Mouse (Mus musculus): ENCODE data around the gene Astn2. TPM values are rescaled to one million over a fixed set of nuclear protein-coding genes. Genes with fewer than 3 reads are reported as not detected.
A peak's percentile ranks its signal among the peaks of the same experiment; 100 is the strongest.

Astn2 gene
- polyA plus RNA-seq, 1 experiment from 2014 or later, result 0.57 TPM

DNA sequence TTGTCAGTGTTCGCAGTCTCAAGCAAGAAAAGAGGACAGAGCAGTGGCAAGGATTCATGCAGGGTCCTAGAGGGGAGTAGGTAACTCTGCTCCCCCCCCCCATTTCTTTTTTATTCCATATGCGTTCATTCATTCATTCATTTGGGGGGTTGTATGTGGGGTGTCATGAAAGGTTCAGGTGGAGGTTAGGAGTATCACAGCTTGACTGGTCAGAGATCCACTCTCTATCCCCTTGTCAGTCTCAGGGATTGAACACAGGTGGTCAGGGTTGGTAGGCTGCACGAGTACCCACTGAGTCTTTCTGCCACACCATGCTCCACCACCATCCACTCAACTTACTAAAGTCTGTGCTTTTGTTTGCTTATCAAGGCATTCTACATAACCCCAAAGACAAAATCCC is 171.6 kb downstream of the Astn2 start:
- H3K4me1 ChIP-seq (ENCODE audit: control insufficient read depth, insufficient read depth, low read length), result no peaks in the 10 kb centered on the region
- H3K9me3 ChIP-seq (ENCODE audit: control insufficient read depth, low read length), result no peaks in the 10 kb centered on the region
- WGBS, result 90% methylated on average over 3 of the region's 3 CpGs
- H3K27me3 ChIP-seq (ENCODE audit: control insufficient read depth, insufficient read depth, low read length), result no peaks in the 10 kb centered on the region
- no peaks in the 10 kb centered on the region for H3K36me3 ChIP-seq (ENCODE audit: control insufficient read depth, insufficient read depth, low read length)
- ATAC-seq (ENCODE audit: low FRiP score), result peak; percentile 16; the same call in 1 of the 2 replicates
- peak; percentile 70 for DNase-seq (ENCODE audit: low spot score, missing footprints)
- H3K4me2 ChIP-seq, result no peak overlapping the region
- H3K27ac ChIP-seq (ENCODE audit: low read depth, low read length), result no peak overlapping the region
- no peak overlapping the region for H3K9ac ChIP-seq (ENCODE audit: low read length)
- no peak overlapping the region for H3K4me3 ChIP-seq (ENCODE audit: low read depth, low read length)

DNA sequence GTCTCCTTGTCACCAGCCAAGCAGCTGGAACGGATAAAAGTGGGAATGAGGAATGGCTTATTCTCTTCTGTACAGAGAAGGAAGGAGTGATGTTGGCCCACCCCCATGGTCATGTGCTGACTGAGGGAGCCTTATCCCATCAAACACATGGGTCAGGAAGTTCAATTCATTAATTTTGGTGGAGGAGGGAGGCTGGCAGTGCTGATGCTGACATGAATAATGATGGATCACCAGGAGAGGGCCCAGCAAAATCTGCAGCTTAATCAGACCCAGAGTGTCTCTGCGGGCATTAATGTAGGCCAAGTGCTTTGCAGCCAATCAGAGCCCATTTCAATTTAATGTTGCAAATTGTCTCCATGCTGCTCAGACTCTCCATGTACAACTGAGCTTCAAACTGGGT is 172.1 kb downstream of the Astn2 start:
- Histone ChIP-seq H3K36me3 (ENCODE audit: control insufficient read depth, insufficient read depth, low read length) (no peaks in the 10 kb centered on the region), H3K4me1 (ENCODE audit: control insufficient read depth, insufficient read depth, low read length) (no peaks in the 10 kb centered on the region), H3K27me3 (ENCODE audit: control insufficient read depth, insufficient read depth, low read length) (no peaks in the 10 kb centered on the region), H3K9me3 (ENCODE audit: control insufficient read depth, low read length) (no peaks in the 10 kb centered on the region), H3K4me3 (ENCODE audit: low read depth, low read length) (no peak overlapping the region), H3K4me2 (no peak overlapping the region), H3K27ac (ENCODE audit: low read depth, low read length) (no peak overlapping the region), H3K9ac (ENCODE audit: low read length) (no peak overlapping the region)
- WGBS, result 81% methylated on average over 2 of the region's 2 CpGs
- ATAC-seq (ENCODE audit: low FRiP score), result peak; percentile 75
- DNase-seq (ENCODE audit: low spot score, missing footprints), result peak; percentile 79

- H3K27ac ChIP-seq (ENCODE audit: low read depth, low read length), result no peak overlapping the region
- DNase-seq (ENCODE audit: low spot score, missing footprints) (peak; percentile 80), ATAC-seq (ENCODE audit: low FRiP score) (no peak)
- 91% methylated on average over 4 of the region's 4 CpGs for whole genome bisulfite sequencing
- no peaks in the 10 kb centered on the region for H3K9me3 ChIP-seq (ENCODE audit: control insufficient read depth, low read length)
- no peaks in the 10 kb centered on the region for H3K27me3 ChIP-seq (ENCODE audit: control insufficient read depth, insufficient read depth, low read length)
- H3K9ac ChIP-seq (ENCODE audit: low read length), result no peak overlapping the region
- H3K4me3 ChIP-seq (ENCODE audit: low read depth, low read length), result no peak overlapping the region
- H3K4me1 ChIP-seq (ENCODE audit: control insufficient read depth, insufficient read depth, low read length), result no peaks in the 10 kb centered on the region
- no peak overlapping the region for H3K4me2 ChIP-seq
- H3K36me3 ChIP-seq (ENCODE audit: control insufficient read depth, insufficient read depth, low read length), result no peaks in the 10 kb centered on the region
These were observed 173.7 kb downstream of the Astn2 start for GRCm38 (mm10) chr4:66230735-66231134.

GRCm38 (mm10) chr4:66222602-66223317 is 181.7 kb downstream of the Astn2 start:
- Histone ChIP-seq H3K4me3 (ENCODE audit: low read depth, low read length) (no peak overlapping the region), H3K27ac (ENCODE audit: low read depth, low read length) (no peak overlapping the region), H3K4me2 (no peak overlapping the region), H3K27me3 (ENCODE audit: control insufficient read depth, insufficient read depth, low read length) (no peaks in the 10 kb centered on the region), H3K36me3 (ENCODE audit: control insufficient read depth, insufficient read depth, low read length) (no peaks in the 10 kb centered on the region), H3K9ac (ENCODE audit: low read length) (no peak overlapping the region), H3K4me1 (ENCODE audit: control insufficient read depth, insufficient read depth, low read length) (no peaks in the 10 kb centered on the region), H3K9me3 (ENCODE audit: control insufficient read depth, low read length) (no peaks in the 10 kb centered on the region)
- DNase-seq (ENCODE audit: low spot score, missing footprints), result peak; percentile 59
- no peak for ATAC-seq (ENCODE audit: low FRiP score)
- 89% methylated on average over 9 of the region's 9 CpGs for WGBS

DNA sequence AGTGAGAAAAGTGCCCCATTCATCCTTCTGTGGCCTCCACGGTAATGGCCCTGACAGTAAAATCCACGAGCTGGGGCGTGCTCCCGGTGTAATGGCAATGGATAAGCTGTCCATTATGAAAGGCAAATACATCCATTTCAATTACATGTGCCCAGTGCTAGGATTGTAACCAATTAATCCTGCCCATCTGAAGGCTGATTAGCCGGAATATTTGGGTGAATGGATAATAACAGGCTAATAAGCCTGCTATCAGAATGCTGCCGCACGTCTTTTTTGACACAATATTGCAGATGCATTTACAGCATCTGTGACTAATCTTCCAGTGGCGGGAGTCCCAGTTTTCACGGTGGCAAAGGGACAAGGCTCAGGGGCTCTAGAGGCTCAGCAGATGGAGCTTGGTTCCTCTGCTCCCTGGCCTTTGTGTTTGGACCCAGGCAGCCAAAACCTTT is 189.2 kb downstream of the Astn2 start:
- H3K36me3 ChIP-seq (ENCODE audit: control insufficient read depth, insufficient read depth, low read length), result no peaks in the 10 kb centered on the region
- no peaks in the 10 kb centered on the region for H3K9me3 ChIP-seq (ENCODE audit: control insufficient read depth, low read length)
- no peak overlapping the region for H3K4me2 ChIP-seq
- ATAC-seq (ENCODE audit: low FRiP score) (peak; percentile 27; the same call in 1 of the 2 replicates), DNase-seq (ENCODE audit: low spot score, missing footprints) (peak; percentile 61)
- WGBS, result 67% methylated on average over 9 of the region's 9 CpGs
- no peaks in the 10 kb centered on the region for H3K27me3 ChIP-seq (ENCODE audit: control insufficient read depth, insufficient read depth, low read length)
- H3K4me1 ChIP-seq (ENCODE audit: control insufficient read depth, insufficient read depth, low read length), result peaks cover 2% of the 10 kb centered on the region; the same call in 1 of the 2 replicates
- H3K9ac ChIP-seq (ENCODE audit: low read length), result no peak overlapping the region
- H3K27ac ChIP-seq (ENCODE audit: low read depth, low read length), result no peak overlapping the region
- H3K4me3 ChIP-seq (ENCODE audit: low read depth, low read length), result no peak overlapping the region

DNA sequence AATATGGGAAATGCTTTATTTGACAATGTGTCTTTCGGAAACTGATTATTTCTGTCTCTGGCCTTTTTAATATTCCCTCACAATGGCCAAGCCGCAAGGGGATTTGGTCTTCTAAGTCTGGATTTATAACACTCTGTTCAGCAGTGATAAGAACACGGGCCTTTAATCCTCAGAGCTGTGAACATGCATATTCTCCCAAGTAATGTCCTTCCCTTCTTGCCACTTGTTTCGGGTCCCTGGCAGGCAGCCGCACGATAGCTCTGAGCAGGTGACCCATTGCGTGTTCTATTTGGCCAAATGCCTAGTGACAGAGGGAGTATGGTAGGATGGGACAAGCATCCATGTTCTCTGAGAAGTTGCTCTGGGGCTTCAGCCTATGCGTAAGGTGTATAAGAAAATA is 214.8 kb downstream of the Astn2 start:
- Histone ChIP-seq H3K27ac (ENCODE audit: low read depth, low read length) (no peak overlapping the region), H3K4me2 (no peak overlapping the region), H3K9ac (ENCODE audit: low read length) (no peak overlapping the region), H3K27me3 (ENCODE audit: control insufficient read depth, insufficient read depth, low read length) (no peaks in the 10 kb centered on the region), H3K9me3 (ENCODE audit: control insufficient read depth, low read length) (no peaks in the 10 kb centered on the region), H3K4me1 (ENCODE audit: control insufficient read depth, insufficient read depth, low read length) (no peaks in the 10 kb centered on the region), H3K4me3 (ENCODE audit: low read depth, low read length) (no peak overlapping the region), H3K36me3 (ENCODE audit: control insufficient read depth, insufficient read depth, low read length) (no peaks in the 10 kb centered on the region)
- ATAC-seq (ENCODE audit: low FRiP score) (0 out of 2 replicates have a peak, but pooled peaks have one; percentile 48), DNase-seq (ENCODE audit: low spot score, missing footprints) (no peak)
- 77% methylated on average over 8 of the region's 8 CpGs for WGBS

DNA sequence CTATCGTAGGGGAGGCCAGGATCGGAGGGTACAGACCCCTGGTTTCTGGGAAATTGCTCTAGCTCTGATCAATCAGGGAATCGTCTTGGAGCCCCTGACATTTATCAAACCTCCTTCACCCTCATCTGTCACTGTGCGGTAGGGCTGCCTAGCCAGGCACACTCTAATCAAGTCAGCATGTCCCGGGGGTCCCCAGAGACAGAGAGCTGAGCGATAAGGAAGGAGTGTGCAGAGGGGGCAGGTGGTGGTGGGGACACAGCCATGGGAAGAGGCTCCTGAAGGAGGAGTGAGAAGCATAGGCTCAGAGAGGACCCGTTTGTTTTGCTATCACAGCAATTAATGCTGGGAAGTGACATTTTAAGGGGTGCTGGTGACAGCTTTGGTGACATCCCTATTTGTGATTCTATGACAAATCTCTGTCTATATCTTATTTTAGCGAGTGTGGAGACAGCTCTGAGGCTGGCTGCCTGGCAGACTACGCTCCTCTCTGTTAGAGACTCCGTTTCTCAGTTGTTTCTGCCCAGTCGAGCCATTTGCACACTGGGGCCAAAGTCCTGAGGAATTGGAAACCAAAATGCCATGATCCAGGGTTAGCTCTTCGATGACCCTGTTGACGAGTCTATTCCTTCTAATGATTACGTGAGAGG is 228.4 kb downstream of the Astn2 start:
- Histone ChIP-seq H3K4me2 (no peak overlapping the region), H3K4me3 (ENCODE audit: low read depth, low read length) (no peak overlapping the region), H3K9me3 (ENCODE audit: control insufficient read depth, low read length) (no peaks in the 10 kb centered on the region), H3K4me1 (ENCODE audit: control insufficient read depth, insufficient read depth, low read length) (no peaks in the 10 kb centered on the region), H3K9ac (ENCODE audit: low read length) (no peak overlapping the region), H3K27ac (ENCODE audit: low read depth, low read length) (no peak overlapping the region), H3K27me3 (ENCODE audit: control insufficient read depth, insufficient read depth, low read length) (no peaks in the 10 kb centered on the region), H3K36me3 (ENCODE audit: control insufficient read depth, insufficient read depth, low read length) (no peaks in the 10 kb centered on the region)
- peak; percentile 83 for DNase-seq (ENCODE audit: low spot score, missing footprints)
- ATAC-seq (ENCODE audit: low FRiP score), result peak; percentile 80
- WGBS, result 74% methylated on average over 14 of the region's 14 CpGs

- 73% methylated on average over 5 of the region's 5 CpGs for whole genome bisulfite sequencing
- no peaks in the 10 kb centered on the region for H3K9me3 ChIP-seq (ENCODE audit: control insufficient read depth, low read length)
- H3K27ac ChIP-seq (ENCODE audit: low read depth, low read length), result no peak overlapping the region
- no peaks in the 10 kb centered on the region for H3K4me1 ChIP-seq (ENCODE audit: control insufficient read depth, insufficient read depth, low read length)
- H3K36me3 ChIP-seq (ENCODE audit: control insufficient read depth, insufficient read depth, low read length), result no peaks in the 10 kb centered on the region
- DNase-seq (ENCODE audit: low spot score, missing footprints), result no peak
- H3K9ac ChIP-seq (ENCODE audit: low read length), result no peak overlapping the region
- ATAC-seq (ENCODE audit: low FRiP score), result no peak
- no peak overlapping the region for H3K4me2 ChIP-seq
- H3K4me3 ChIP-seq (ENCODE audit: low read depth, low read length), result no peak overlapping the region
- H3K27me3 ChIP-seq (ENCODE audit: control insufficient read depth, insufficient read depth, low read length), result no peaks in the 10 kb centered on the region
These were observed 232.8 kb downstream of the Astn2 start for GRCm38 (mm10) chr4:66171583-66171982.

- Histone ChIP-seq H3K27ac (ENCODE audit: low read depth, low read length) (no peak overlapping the region), H3K27me3 (ENCODE audit: control insufficient read depth, insufficient read depth, low read length) (no peaks in the 10 kb centered on the region), H3K4me3 (ENCODE audit: low read depth, low read length) (no peak overlapping the region), H3K4me1 (ENCODE audit: control insufficient read depth, insufficient read depth, low read length) (no peaks in the 10 kb centered on the region), H3K4me2 (no peak overlapping the region), H3K9me3 (ENCODE audit: control insufficient read depth, low read length) (no peaks in the 10 kb centered on the region), H3K36me3 (ENCODE audit: control insufficient read depth, insufficient read depth, low read length) (no peaks in the 10 kb centered on the region), H3K9ac (ENCODE audit: low read length) (no peak overlapping the region)
- DNase-seq (ENCODE audit: low spot score, missing footprints) (no peak), ATAC-seq (ENCODE audit: low FRiP score) (no peak)
- 87% methylated on average over 3 of the region's 3 CpGs for WGBS
These were observed 233.6 kb downstream of the Astn2 start for GRCm38 (mm10) chr4:66170787-66171186.

Data from midbrain, embryonic 11.5 days (tissue).